Mouse (Mus musculus) cortical plate, adult 2 months (tissue): Measurements from ENCODE around the gene 4933416C03Rik. TPM values are rescaled to one million over a fixed set of nuclear protein-coding genes. Genes with fewer than 3 reads are reported as not detected.
A peak's percentile ranks its signal among the peaks of the same experiment; 100 is the strongest.

Experiments
- H3K27ac ChIP-seq: fragments of 200-500 bp; 2 replicates; pipeline ENCODE4 v1.5.1; 2012; ENCODE audit warnings: low read length, control low read depth, inconsistent platforms; ENCODE audit not compliant: insufficient read depth
- H3K4me1 ChIP-seq: fragments of 200-500 bp; 2 replicates; pipeline ENCODE4 v1.6.1; 2011; ENCODE audit warnings: low read length; ENCODE audit not compliant: control insufficient read depth, insufficient read depth
- H3K4me3 ChIP-seq: fragments of 200-500 bp; 2 replicates; pipeline ENCODE4 v1.5.1; 2011; ENCODE audit warnings: mild to moderate bottlenecking, low read length, control low read depth; ENCODE audit not compliant: insufficient read depth
- CTCF ChIP-seq: fragments of 200-500 bp; IDR thresholded peaks from 2 replicates; pipeline ENCODE4 v1.5.1; 2011; ENCODE audit warnings: mild to moderate bottlenecking, control low read depth, low read length; ENCODE audit not compliant: insufficient read depth; ENCODE audit errors: extremely low read depth
- POLR2A ChIP-seq: fragments of 200-500 bp; IDR thresholded peaks from 2 replicates; pipeline ENCODE4 v1.6.1; 2011; ENCODE audit warnings: mild to moderate bottlenecking, low read length, control low read depth; ENCODE audit not compliant: insufficient read depth; ENCODE audit errors: extremely low read depth
- polyA plus RNA-seq: library from polyadenylated mRNA; depleted of rRNA; stranded (reverse); fragments of >200 nt; gene quantifications from 2 replicates; pipeline ENCODE4 v1.2.3, GENCODE M21; 2012

The 4933416C03Rik gene
- polyA plus RNA-seq, 1 experiment = not detected

DNA sequence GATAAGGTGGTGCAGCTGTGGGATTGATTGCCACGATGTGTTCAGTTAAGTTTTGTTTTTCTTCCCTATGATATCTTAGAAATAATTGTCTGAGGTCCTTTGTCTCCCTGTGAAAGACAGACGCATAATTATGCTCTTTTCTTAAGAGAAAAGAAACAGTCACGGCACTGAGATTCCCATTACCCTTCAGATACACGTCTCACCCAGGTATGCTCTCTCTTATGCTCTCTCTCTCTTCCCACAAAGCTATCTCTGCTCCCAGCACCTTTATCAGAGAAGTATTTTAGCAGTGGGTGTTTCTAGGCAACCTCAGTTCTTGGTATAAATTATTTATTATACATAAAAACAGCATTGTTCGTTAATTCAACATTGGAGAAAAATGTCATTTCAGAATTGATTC, 11.6 kb upstream of the 4933416C03Rik start:
- H3K27ac ChIP-seq = no peak overlapping the region
- H3K4me1 ChIP-seq = no peaks in the 10 kb centered on the region
- TF ChIP-seq POLR2A (no peak), CTCF (no peak)
- no peak overlapping the region for H3K4me3 ChIP-seq

DNA sequence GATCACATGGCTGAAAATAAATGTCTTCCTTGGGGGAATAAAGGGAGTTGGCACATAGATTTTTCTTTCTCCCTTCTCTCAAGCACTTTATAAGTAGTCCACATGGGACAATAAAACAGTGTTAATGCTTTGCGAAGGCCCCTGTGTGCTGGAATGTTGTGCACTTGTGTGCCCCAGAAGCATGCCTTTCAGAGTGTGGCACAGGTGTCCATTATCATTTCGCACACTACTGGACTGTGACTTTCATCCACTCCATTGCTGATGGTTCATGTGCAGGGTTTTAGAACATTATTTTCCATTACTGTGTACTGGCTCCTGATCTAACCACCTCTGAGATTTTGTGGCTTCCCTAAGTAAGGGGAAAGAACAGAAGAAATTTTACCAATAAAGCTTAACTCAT, 10.1 kb upstream of the 4933416C03Rik start:
- H3K4me3 ChIP-seq = no peak overlapping the region
- H3K4me1 ChIP-seq = no peaks in the 10 kb centered on the region
- TF ChIP-seq CTCF = no peak
- TF ChIP-seq POLR2A = no peak
- no peak overlapping the region for H3K27ac ChIP-seq

DNA sequence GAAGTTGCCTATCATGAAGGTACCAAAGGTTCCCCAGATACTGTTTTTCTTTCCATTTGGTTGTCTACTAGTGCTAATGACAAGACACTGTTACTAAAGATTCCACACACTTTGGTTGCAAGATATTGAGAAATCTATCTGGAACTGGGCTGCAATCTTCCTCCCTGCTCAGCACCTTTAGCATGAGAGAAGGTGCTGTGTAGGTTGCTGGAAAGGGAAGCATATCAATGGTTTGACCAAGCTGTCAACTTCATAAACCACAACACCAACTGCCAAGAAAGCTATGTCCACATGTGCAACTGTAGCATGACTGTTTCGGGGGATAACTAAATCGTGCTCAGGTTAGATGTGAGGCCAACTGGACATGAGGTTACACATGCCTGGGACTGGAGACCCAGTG, 7.7 kb upstream of the 4933416C03Rik start:
- Histone ChIP-seq H3K4me3 (no peak overlapping the region), H3K27ac (no peak overlapping the region), H3K4me1 (peaks cover 1% of the 10 kb centered on the region; the same call in 1 of the 2 replicates)
- no peak for TF ChIP-seq POLR2A
- TF ChIP-seq CTCF = no peak

DNA sequence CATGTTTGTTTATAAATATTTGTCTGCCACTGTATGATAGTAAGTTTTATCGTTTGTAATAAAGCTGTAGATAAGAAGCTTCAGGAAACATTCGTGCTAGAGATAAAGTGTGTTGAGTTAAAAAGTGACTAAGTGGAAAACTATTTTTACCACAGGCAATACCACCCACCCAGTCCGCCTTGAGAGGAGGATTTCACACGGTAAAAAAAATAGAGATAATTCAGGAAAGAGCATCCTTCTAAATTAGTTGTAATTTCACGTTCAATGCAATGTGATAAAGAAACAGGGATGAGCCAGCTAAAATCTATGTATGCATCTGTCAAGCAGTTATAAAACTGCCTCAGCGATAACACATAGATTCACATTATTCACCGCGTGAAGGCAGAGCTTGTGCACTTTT, 3.3 kb upstream of the 4933416C03Rik start:
- no peak for TF ChIP-seq POLR2A
- TF ChIP-seq CTCF = no peak
- Histone ChIP-seq H3K4me3 (no peak overlapping the region), H3K27ac (peak overlapping the region; percentile 56; the same call in 1 of the 2 replicates), H3K4me1 (peaks cover 4% of the 10 kb centered on the region; the same call in 1 of the 2 replicates)

DNA sequence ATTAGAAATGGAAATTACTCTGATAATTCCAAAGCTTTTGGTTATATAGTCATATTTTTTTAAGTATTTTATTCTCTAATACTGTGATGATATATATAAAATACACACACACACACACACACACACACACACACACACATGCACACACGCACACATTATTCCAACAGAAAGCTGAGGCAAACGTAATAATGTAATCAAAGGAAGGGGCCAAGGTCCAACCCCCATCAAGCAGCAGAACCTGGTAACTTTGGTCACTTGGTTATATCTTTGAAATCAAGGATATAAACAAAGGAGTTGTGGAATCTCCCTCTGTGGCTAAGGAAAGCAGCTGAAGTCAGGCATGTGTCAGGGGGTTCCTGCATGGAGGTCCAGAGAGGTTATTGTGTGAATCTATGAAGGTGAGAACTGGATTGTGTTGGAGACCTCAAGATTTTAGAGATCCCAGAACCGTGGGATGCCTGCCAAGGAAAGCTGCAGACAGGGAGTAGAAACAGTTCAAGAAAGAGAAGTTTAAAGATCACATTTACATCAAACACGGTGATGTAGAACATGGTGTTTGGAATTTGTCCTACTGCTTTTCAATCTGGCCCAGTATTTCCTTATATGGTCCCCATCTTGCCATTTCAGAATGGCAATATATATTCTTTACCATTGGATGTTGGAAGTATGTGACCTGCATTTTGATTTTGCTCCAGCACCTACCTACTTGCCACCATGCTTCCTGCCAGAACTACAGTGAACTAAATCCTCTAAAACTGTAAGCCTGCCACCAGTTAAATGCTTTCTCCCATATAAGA, 2.4 kb upstream of the 4933416C03Rik start:
- Histone ChIP-seq H3K4me3 (no peak overlapping the region), H3K4me1 (peaks cover 4% of the 10 kb centered on the region; the same call in 1 of the 2 replicates), H3K27ac (no peak overlapping the region)
- TF ChIP-seq CTCF (no peak), POLR2A (no peak)

DNA sequence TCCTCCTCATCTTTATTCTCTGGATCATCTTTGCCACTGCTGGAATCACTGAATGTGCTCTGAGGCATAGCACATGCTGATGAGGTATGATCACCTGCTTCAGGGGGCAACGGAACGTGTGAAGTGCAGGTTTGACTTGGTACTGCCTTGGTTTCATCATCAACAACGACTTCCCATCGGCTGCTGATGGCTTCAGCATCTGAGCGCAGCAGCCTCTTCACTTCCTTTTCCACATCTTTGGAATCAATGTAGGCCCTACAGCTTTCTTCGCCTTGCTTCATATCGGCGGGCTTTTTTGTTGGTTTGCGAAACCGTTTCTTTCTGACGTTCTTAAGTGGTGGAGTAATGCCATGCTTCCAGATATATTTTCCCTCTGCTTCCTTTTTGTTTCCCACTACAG, 849 bp downstream of the 4933416C03Rik start:
- peaks cover 5% of the 10 kb centered on the region; the same call in 1 of the 2 replicates for H3K4me1 ChIP-seq
- no peak overlapping the region for H3K4me3 ChIP-seq
- TF ChIP-seq CTCF (no peak), POLR2A (no peak)
- H3K27ac ChIP-seq = no peak overlapping the region

DNA sequence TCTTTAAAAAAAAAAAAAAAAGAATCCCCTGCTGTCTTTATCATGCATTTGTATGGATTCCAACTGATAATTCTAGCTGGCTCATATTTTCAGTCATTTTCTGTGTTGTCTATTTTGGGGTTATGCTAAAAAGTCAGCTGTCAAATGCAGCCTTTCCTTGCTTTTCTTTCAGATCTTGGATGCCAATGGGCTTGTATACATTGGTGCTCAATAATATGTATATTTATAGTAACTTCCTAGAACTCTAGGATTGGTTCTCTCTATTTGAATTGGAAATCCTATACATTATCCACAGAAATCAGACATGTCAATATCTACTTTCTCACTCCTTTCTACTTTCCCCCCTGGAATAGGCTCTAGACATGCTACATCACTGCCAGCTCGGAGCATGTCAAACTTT, 5.0 kb downstream of the 4933416C03Rik start:
- TF ChIP-seq POLR2A (no peak), CTCF (no peak)
- H3K27ac ChIP-seq = no peak overlapping the region
- no peak overlapping the region for H3K4me3 ChIP-seq
- peaks cover 2% of the 10 kb centered on the region; the same call in 1 of the 2 replicates for H3K4me1 ChIP-seq

DNA sequence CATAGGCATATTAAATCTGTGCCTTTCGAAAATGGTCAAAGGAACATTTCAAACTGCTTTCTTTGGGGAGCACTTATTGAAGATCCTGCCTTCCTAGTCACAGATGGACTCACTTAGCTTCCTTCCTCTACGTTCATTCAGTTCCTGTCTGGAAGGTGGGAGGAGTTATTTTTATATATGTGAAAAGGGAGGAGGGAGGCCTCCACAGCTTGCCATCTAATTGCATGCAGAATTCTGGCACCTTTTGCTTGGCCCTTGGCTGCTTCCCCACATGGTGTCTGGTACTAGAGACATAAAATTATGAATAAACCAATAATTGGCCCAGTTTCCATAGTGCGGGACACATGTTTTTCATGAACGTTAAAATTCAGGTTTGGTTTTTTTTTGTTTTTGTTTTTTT, 5.5 kb downstream of the 4933416C03Rik start:
- TF ChIP-seq CTCF (no peak), POLR2A (no peak)
- peaks cover 2% of the 10 kb centered on the region; the same call in 1 of the 2 replicates for H3K4me1 ChIP-seq
- no peak overlapping the region for H3K27ac ChIP-seq

DNA sequence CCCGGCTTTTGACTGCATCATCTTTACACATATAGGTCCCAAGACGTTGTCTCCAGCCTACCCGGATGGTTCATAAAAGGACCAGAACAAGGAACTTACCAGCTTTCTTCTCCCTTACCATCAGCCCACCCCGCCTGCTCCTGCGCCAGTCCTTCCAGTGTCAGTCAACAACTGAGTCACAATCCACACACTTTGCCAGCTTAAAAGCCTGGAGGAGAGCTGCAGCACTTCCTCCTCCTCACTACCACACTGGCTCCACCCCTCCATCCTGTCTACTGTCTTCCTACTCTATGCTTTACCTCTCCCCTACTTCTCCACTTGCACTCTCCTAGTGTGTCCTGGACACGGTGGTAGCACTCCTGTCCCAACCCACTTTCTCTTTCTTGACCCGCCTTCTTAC, 15.2 kb downstream of the 4933416C03Rik start:
- Histone ChIP-seq H3K27ac (no peak overlapping the region), H3K4me3 (no peak overlapping the region), H3K4me1 (no peaks in the 10 kb centered on the region)
- no peak for TF ChIP-seq POLR2A
- no peak for TF ChIP-seq CTCF

More for the DNA sequence above, 5.5 kb downstream of the 4933416C03Rik start:
- H3K4me3 ChIP-seq = no peak overlapping the region

DNA sequence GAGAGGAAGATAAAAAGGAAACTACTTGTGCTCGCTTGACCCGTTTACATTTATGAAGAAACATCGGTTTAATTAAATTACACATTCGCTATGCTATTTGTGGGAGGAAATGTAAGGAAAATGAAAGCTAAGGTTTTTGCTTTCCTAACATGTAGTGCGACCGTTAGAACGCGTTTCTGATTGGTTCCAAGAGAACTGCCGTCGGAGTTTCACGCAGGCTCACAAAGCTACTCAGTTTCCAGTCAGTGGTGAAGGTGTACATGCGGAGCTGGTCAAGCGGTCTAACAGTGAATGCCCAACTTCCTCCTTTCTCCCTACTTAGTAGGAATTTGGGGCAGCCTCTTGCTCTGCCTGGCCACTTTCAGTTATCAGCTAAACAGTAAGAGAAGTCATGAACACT, 17.3 kb downstream of the 4933416C03Rik start:
- TF ChIP-seq POLR2A (no peak), CTCF (no peak)
- H3K4me1 ChIP-seq = no peaks in the 10 kb centered on the region
- H3K27ac ChIP-seq = no peak overlapping the region
- no peak overlapping the region for H3K4me3 ChIP-seq

DNA sequence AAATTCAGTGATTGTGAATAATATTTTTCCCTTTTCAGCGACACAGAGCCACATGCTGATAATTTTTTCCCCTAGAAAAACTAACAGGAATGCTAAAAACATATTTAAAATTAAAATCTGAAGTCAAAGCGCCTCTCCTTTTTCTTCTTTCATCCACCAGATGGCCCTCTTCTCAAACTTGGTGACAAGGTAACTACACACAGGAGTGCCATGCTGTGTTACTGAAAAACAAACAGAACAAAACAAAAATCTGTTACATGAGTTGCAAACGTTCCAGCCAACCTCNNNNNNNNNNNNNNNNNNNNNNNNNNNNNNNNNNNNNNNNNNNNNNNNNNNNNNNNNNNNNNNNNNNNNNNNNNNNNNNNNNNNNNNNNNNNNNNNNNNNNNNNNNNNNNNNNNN, 29.8 kb downstream of the 4933416C03Rik start:
- TF ChIP-seq CTCF = peak; percentile 33; the same call in 1 of the 2 replicates
- TF ChIP-seq POLR2A = no peak
- Histone ChIP-seq H3K4me1 (no peaks in the 10 kb centered on the region), H3K27ac (no peak overlapping the region), H3K4me3 (no peak overlapping the region)
